ENCODE assay signal across 9 mouse cellular contexts in genomic region chr14:102216581-102217368, GRCm38 (mm10).
A peak's percentile ranks its signal among the peaks of the same experiment; 100 is the strongest.
DNase-seq lines count a peak whose midpoint lies in the region; ATAC-seq lines count a peak whose summit lies in the region.
"Had no signal": no experiment of that assay in that cellular context is flagged by ENCODE, and none has a peak within 500 bp of the region (broad histone marks: within the 10 kb centered on the region; RNA-seq: fewer than 3 reads in every experiment).

No protein-coding gene starts in this region.

- H3K4me2 ChIP-seq in hindbrain, embryonic 14.5 days (replicated peaks), result no peak overlapping the region
- H3K4me2 ChIP-seq: liver, embryonic 13.5 days had no signal

- peak overlapping the region; percentile 14; the same call in 1 of the 2 replicates for H3K27ac ChIP-seq in hindbrain, embryonic 14.5 days
- H3K27ac ChIP-seq: liver, embryonic 13.5 days had no signal

- no peaks in the 10 kb centered on the region for H3K27me3 ChIP-seq in hindbrain, embryonic 14.5 days (ENCODE audit: control insufficient read depth, insufficient read depth, low read length)
- H3K27me3 ChIP-seq: liver, embryonic 13.5 days had no signal

- no peaks in the 10 kb centered on the region for H3K9me3 ChIP-seq in hindbrain, embryonic 14.5 days (ENCODE audit: control insufficient read depth, low read length)
- H3K9me3 ChIP-seq: liver, embryonic 13.5 days had no signal

- H3K9ac ChIP-seq in hindbrain, embryonic 14.5 days, result no peak overlapping the region
- H3K9ac ChIP-seq: liver, embryonic 13.5 days had no signal

- H3K4me3 ChIP-seq in hindbrain, embryonic 14.5 days (replicated peaks; ENCODE audit: low read length), result no peak overlapping the region
- H3K4me3 ChIP-seq: liver, embryonic 13.5 days had no signal

- WGBS in hindbrain, embryonic 14.5 days, result 42% methylated on average over 7 of the region's 7 CpGs

- DNase-seq in kidney, adult 11 months, result peak; percentile 3
- no peak for DNase-seq in kidney, adult 18-20 months
- no peak for DNase-seq in hindbrain, embryonic 14.5 days (ENCODE audit: low spot score)
- peak; percentile 14 to 24 for DNase-seq in layer of hippocampus, postnatal 25 days (ENCODE audit: extremely low spot score in 1 of 2, low spot score in 1 of 2)
- peak; percentile 6 for DNase-seq in right cerebral cortex, postnatal 14 days
- DNase-seq in thymus, adult 18-20 months, result no peak
- DNase-seq: liver, embryonic 13.5 days had no signal

- H3K36me3 ChIP-seq in hindbrain, embryonic 14.5 days (replicated peaks; ENCODE audit: control insufficient read depth, insufficient read depth), result no peaks in the 10 kb centered on the region
- H3K36me3 ChIP-seq: liver, embryonic 13.5 days had no signal

- H3K4me1 ChIP-seq in hindbrain, embryonic 14.5 days (replicated peaks; ENCODE audit: control insufficient read depth, insufficient read depth, low read length), result peaks cover 16% of the 10 kb centered on the region; the same call in 1 of the 2 replicates
- H3K4me1 ChIP-seq: liver, embryonic 13.5 days had no signal

- peak; percentile 86; the same call in 1 of the 2 replicates for ATAC-seq in hindbrain, embryonic 14.5 days (ENCODE audit: low FRiP score)
- ATAC-seq in inflammation-experienced regulatory T-cells, adult 6 months, result no peak
- no peak for ATAC-seq in monocyte, adult 5-6 weeks (replicated peaks; ENCODE audit: insufficient number of reproducible peaks, low FRiP score, low TSS enrichment, poor library complexity, severe bottlenecking)

Comparison
In these comparisons a context has a peak if more than half of its experiments do, and no peak if none do; other contexts are left out.
1. DNase-seq: peak in kidney, adult 11 months (single experiment), layer of hippocampus, postnatal 25 days (2 of 2) and right cerebral cortex, postnatal 14 days (single experiment); none in kidney, adult 18-20 months (single experiment), hindbrain, embryonic 14.5 days (single experiment) and thymus, adult 18-20 months (0 of 2).